Mouse (Mus musculus): ENCODE measurements at regions not wholly inside any gene's neighbourhood (a gene's known extent, or its start where the extent isn't known, plus 50 kb on each side); places are given as distances from the start of the nearest gene placed in this dataset.

DNA sequence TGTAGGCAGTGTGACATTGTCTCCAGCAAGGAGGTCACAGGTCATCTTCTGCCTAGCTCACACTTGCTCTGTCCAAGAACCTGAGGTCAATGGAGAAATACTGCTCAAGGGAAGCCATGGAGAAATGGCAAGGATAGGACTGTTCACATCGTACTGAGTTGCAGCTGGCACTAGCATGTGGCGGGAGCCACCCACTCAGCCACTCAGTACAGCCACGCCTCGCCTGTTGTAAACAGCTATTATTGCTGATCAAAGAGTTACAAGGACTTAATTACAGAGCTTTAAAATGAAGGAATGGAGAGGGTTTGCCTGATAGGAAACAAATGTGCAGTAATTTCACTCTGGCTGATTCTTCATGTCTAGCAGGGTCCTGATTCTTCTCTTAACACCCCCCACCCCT is 64.8 kb downstream of the Dll1 start:
- no peak for DNase-seq (ENCODE audit: low spot score)

DNA sequence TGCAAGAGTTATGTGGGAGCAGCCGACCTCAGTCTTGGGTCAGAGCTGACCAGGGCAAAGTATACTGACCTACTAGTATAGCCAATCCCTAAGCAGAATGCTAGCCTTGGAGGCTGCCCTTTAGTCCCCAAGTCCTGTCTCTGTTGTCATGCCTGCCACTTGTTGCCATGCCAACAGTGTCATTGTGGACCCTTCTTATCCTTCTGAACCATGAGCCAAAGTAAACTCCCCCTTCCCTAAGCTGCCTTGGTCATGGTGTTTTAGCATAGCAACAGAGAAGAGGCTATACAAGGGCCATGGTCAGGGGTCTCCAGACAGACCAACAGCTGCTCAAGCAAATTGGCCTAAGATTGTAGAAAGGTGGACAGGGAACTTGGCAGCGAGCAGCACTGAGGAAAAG is 66.2 kb downstream of the Dll1 start:
- DNase-seq (ENCODE audit: low spot score): no peak

DNA sequence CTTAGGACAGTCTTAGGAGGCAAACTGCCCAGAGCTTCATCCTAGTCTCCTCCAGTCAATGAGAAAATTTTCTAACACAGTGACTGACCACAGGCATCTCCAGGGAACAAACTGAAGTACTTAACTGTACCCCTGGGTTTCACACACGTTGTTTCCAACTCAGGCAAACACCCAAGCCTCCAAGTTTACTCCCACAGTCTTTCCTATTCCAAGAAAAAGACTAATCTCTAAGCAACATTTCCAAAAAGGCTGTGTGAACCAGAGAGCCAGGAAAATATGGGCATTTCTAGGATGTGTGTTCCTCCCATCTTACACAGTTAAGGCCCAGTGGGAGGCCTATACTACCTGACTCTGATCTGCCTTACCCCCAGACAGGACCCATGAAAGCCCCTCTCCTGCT is 74.6 kb downstream of the Dll1 start:
- no peak for DNase-seq (ENCODE audit: low spot score)

DNA sequence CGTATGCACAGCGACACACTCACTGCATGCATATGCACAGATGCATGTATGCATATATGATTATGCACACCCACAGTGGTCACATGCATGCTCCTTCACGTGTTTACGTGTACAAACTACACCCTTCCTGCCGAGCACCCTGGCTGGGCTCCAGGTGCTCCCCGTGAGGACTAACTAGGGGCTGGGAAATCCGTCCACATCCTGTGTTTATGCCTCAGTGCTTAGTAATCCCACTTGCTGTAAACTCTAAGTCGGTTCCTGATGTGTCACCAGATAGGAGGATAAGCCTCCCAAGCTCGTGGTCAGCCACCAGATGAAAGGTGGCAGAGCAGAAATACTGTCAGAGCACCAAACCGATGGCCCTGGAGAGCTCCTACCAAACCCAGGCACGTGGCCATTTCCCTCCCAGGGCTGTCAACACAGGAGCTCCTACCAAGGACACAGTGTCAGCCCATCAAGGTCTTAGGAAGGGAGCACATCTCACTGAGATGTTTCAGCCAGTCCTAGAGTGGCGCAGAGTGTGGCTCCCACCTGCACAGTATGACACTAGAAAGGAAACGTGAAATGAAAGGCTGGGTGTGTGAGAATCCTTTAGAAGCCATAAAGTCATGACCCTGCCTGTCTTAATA is 76.8 kb downstream of the Dll1 start:
- no peak for DNase-seq (ENCODE audit: low spot score)

DNA sequence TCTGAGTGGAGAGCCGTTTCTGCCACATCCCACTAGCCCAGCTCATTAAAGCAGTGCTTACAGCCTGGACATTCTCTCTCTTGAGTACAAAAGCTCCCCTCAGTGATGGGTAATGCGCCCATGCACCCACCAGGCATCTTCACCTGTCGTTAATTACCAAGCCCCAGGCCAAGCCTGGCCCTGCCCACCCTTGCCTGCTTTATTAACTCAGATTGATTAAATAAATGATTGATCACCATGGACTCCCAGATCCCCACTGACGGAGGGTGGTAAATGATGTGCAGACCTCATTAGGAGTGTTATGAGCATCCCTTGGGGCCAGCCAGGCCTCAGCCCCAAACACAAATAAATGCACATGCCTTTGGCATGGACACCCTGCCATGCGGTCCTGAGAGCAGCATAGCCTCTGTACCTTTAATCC is 82.5 kb downstream of the Dll1 start:
- DNase-seq (ENCODE audit: low spot score): no peak

DNA sequence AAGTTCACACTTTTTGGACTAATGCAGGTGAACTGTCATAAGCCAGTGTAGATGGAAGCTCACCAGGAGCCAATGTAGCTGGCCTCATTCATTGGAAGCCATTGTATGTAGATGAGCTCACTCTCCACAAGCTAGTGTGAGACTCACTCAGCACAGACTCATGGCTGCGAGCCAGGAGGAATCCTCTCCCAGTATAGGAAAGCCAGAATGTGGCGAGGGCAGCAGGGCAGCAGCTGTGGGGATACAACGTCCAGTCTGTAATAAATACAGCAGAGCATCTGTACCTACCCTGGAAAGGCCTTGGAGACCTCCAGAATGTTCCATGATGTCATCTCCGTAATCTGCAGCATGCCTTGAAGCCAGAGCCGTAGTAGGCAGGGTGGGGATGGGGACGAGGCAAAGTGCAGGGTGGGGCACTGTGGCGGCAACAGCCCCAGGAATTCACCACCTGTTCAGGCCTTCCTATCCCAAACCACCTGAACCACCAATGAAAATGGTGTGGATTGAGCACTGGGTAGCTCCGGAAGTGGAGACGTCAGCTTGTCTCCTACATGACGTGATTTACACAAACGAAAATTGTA is 84.1 kb downstream of the Dll1 start:
- DNase-seq (ENCODE audit: low spot score): no peak

DNA sequence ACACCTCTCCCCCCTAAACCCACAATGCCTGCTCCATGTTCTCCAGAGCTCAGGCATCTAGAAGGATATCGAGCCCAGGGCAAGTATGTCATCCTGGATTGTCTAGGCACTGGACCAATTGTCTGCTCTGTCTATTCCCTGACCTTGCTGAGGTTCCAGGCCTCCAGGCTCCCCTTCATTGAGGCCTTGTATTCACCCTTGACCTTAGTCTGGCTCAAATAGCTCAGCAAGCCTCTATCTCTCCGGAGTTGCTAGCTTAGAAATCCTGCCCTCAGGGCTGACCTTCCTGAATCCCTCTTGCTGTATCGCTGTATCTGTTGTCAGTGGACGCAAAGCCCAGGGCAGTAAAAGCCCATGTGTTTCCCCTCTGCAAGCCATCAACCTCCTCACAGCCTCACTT is 85.0 kb downstream of the Dll1 start:
- no peak for DNase-seq (ENCODE audit: low spot score)

DNA sequence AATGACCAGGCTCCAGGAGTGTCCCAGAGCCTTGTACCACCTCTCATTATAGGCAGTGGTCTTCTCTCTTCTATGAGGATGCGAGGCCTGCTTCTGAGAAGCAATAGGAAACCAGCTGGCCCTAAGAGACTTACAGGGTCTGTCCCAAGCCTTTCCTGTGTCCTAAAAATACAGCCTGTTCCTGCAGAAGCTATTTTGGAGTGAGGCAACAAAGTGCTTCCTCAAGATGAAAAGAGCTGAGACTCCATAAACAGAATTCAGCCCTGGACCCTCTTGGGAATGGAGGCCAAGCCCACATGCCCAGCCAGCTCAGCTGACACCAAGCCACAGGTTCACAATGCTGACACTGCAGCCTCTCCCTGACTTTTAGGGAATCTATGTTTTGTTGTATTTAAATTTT is 86.3 kb downstream of the Dll1 start:
- DNase-seq (ENCODE audit: low spot score): no peak

DNA sequence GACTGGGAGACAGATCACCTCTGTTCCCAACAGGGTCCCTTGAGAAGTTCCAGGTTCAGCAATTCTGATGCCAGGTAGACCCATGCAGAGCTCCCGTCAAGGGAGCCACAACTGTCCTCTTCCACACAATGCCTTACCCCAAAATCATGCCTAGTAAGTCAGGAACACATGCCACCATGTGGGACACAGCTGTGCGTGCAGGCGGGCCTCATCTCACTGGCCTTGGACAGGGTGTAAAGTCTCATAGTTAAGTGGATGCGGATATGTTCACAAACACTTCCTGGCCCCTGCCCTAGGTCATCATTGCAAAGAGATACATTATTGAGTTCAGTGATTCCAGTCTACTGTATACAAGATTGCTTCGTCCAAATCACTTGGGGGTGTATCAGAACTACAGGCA is 87.6 kb downstream of the Dll1 start:
- no peak for DNase-seq (ENCODE audit: low spot score)

DNA sequence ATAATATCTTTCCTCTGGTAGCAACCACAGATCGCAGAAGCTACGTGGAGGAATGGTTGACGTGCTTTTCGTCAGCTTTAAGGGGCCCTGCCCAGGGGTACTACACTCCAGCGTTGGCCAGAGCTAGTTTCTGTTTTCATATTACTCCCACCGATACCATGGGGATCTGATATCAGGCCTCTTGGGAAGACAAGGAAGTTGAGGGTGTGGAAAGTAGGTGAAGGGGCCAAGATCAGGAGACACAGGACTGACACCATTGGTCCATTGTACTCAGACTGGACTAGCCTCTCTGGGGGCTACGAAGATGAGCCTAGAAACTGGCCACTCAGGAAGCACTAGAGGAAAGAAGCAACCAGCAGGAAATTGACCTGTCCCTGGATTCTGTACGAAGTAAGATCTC is 88.0 kb downstream of the Dll1 start:
- DNase-seq (ENCODE audit: low spot score): no peak

DNA sequence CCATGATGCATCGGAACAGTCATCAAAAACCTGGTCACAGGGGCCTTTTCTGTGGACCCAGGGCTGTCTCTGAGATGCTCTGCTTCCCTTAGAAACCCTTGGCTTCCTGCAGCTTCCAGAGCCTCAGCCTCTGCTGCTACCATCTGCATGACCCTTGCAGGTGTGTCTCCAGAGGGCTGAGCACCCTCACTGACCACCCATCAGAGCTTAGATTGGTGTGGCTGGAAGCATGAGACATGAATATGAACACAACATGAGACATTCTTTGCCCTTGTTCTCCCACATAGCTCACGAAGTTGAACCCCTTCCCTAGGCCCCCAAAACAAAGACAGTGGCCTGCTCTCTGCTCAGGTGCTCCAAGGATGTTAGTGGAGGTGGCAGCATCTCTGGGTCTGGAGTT is 90.1 kb downstream of the Dll1 start:
- no peak for DNase-seq (ENCODE audit: low spot score)

DNA sequence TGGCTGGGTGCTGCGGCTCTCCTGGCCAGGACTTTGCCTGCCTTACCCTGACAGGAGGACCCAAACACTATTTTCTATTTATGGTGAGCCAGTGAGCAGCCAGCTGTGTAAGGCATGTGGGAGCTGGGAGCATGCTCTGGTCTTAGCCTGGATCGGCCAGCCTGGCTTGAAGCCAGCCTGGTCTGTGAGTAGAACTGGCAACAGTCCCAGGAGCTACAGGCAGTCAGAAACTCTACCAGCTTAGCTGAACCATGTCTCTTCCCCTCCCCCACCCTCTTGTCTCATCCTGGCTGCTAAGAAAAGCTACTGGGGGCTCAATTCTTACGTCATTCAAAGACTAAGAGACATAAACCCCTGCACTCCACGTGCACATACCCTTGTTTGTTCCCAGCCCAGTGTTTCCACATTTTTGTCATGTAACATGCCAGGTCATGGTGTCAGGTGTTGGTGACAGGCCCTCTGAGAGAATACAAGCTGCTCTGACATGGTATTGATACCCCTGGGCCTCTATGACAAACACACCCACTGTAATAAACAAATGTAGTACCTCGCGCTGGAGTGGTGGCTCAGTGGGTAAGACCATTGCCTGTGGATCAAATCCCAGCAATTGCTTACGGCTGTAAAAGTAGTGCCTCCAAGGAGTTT is 91.2 kb downstream of the Dll1 start:
- DNase-seq (ENCODE audit: low spot score): peak; percentile 17

DNA sequence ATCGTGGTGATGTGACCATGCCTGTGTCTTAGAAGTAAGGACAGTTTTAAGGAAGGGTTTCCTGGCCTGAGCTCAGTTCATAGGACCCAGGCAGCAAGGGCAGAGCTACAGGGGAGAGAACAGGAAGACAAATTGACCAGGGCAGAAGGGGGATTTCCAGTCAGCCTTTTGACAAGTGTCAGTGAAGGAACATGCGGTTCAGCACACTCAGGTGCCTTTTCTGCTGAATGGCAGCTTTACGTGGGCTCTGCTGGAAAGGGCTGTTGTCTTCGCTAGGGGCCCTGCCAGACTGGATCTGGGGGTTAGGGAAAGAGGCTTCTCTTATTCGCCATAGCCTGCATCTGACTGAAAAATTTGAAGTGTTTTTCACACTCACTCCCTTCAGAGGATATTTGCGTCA is 106.8 kb downstream of the Dll1 start:
- no peak for DNase-seq (ENCODE audit: low spot score)

DNA sequence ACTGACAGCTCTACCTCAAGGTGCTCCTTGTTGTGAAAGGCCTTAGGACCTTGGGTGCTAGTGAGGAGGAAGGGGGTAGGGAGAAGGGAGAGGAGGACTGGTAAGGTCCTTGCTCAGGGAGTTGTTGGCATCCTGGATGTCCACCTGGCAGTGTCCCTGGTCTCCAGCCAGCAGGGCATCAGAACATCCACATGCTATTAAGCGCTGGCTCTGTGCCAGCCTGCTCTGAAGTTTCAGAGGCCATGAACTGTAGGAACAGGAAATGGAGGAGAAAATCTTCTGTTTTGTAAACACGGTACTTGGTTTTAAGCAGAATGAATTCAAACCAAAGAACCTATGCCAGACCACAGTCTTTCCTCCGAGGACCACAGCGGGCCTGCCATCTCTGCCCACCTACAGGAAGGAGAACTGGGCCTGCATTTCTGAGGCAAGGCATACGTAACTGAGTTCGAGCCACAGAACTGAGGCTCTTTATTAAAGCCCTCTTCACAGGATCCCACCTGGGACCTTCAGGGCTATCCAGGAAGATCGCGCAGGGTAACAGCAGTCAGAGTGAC is 107.5 kb downstream of the Dll1 start:
- no peak for DNase-seq (ENCODE audit: low spot score)

DNA sequence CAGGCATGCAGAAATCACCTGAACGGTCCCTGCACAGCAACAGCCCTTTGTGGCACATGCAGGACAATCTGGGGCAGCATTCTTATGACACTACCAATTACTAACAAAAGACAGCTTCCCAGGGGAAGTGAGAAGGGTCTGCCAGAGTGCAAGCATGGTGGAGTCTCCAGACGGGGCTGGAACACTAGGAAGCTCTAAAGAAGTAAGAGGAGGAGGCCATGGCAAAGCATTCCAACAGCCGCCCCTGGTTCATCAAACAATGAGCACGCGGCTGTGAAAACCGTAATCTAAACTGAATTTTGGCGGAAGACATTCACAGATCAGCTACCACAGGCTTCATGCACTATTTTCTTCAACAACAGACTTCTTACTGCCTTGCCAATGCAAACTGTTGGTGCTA is 109.0 kb downstream of the Dll1 start:
- no peak for DNase-seq (ENCODE audit: low spot score)

DNA sequence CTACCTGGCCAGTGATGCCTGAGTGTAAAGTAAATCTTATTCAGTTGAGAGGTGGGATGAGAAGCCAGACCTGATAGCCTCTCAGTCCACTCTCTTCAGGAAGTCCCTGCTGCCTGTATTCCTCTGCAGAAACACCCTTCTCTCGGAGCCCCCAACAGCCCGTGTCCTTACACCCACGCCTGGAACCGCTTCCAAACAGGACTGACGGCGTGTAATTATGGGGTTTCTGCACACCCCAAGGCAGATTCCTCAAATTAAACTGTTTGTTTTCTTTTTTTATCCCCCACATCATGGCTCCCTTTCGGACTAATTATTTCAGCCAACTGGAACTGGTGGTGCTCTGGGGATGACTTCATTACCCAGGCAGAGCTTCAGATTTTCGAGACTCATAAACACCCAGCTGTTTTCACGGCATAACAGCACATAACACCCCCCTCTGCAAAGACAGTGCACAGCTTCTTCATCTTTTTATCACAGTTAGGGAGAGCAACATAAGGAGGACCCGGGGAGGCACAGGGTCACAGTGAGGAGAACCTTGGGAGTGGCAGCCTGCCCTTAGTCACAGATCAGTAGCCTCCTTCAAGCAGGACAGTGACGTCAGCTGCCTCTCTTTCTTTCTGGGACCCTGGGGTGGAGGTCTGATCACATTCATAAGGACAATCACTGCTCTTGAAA is 117.1 kb downstream of the Dll1 start:
- no peak for DNase-seq (ENCODE audit: low spot score)

DNA sequence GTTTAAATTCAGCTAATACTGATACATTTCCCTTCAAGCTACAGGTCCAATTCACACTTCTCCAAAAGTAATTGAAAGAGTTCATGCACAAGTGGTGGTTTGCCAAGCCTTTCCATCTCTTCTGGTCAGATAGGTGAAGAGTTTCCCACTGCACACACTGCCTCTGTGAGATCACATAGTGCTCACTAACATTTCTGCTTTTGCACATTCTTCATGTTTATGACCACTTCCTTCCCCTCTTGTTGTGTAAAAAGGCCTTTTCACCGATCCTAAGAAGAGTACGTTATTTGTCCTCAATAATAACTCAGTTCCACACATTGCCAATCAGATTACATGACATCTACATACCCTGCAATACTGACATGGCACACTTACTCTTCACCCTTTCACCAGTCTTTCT is 120.8 kb downstream of the Dll1 start:
- DNase-seq (ENCODE audit: low spot score): no peak

DNA sequence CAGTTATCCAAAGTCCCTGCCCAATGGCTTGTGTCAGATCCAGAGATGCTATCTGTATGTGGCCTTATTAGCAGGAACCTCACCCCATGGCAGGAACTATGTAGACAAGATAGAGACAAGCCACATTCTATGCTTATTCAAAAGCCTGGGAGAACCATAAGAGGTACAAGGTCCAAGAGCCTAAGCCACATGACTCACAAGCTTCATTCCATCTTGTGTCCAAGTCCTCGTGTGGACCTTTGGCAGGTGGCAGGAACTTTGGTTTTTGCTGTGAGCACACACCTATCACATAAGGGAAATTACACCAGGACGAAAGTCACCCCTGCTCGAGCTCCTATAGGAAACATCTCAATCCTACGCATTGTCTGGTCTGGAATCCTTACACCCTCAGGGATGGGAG is 122.9 kb downstream of the Dll1 start:
- no peak for DNase-seq (ENCODE audit: low spot score)

DNA sequence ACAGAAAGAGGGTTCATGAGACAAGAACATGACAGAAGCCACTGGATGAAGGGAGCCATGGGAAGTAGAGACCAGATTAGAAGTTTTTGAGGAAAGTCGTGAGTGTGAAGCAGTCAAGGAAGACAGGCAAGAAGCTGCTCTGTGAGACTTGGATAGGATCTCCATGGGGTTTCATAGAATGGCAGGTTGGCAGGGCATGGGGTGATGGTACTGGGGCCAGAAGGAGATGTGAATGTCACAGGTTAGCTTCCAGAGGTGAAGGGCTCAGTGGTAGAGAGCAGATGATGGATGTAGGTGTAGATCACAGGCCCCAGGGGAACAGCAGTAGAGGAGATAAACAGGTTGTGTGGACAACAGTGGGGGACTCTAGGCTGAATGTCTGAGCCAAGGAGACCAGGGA is 123.4 kb downstream of the Dll1 start:
- no peak for DNase-seq (ENCODE audit: low spot score)

DNA sequence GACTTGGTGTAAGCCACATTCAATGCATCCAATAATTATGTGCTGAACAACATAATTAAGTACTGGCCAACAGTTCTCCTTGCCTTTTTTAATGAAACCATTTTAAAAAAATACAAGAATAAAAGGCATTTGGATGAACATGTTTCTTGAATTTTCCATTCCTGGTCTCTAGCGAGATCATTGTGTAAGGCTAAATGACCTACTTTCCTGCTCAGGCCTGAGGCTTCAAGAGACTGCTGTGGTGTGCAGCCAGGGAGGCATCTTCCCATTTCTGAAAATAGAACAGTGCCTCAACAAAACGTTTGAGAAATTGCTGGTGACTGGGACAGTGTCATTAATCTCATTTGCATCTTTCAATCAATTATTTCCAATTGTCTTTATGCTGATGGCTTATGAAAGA is 124.5 kb downstream of the Dll1 start:
- DNase-seq (ENCODE audit: low spot score): no peak

DNA sequence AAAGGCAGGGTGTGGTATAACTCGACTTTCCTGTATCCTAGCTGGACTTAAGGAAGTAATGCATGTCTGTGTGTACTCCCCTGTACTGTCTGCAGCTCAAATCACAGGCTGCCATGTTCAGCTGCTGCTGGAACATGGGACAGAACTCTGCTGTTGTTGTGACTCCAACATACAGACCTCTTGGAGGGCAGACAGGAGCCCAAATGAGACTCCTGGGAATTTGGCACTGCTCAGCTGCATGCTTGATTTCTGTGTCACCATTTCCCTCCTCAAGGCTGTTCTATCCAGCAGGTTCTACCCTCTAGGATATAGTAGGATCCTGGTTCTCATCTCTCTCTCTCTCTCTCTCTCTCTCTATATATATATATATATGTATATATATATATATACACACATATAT is 125.0 kb downstream of the Dll1 start:
- no peak for DNase-seq (ENCODE audit: low spot score)

DNA sequence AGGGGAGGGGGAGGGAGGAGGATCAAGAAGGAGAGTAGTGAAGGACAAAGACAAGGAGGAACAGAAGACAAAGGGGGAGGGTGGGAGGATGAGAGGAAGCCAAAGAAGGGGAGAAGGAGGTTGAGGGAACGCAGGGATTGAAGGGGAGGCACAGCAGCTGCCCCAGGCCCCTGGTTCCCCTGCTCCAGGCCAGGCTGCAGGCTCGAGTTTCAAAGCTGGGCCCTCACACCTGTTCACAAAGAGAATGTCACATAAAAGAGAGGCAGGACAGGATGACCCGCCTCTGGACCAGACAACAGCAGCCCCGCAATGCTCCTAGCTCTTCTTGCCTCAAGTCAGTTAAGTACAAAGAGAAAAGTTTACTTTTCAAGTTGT is 128.3 kb downstream of the Dll1 start:
- no peak for DNase-seq (ENCODE audit: low spot score)

Data from ovary, postnatal 10 days (tissue).